Mouse (Mus musculus) stomach, embryonic 14.5 days (tissue): ENCODE data around the gene H2-DMa. TPM values are rescaled to one million over a fixed set of nuclear protein-coding genes. Genes with fewer than 3 reads are reported as not detected.
A peak's percentile ranks its signal among the peaks of the same experiment; 100 is the strongest.

ENCODE experiments used
- ATAC-seq: fragments of 200-750 bp; cut with Nextera tagmentation; 2 replicates; pipeline ENCODE4 v1.8.0; 2017; ENCODE audit warnings: low read depth, moderate TSS enrichment; ENCODE audit not compliant: insufficient number of reproducible peaks, insufficient read depth, low FRiP score
- H3K27ac ChIP-seq: fragments of 300-500 bp; sonication (generic); 2 replicates; pipeline ENCODE4 v1.5.1; 2014; ENCODE audit warnings: mild to moderate bottlenecking, low read length, moderate library complexity, mixed read lengths
- H3K27me3 ChIP-seq: fragments of 300-500 bp; sonication (generic); 2 replicates; pipeline ENCODE4 v1.6.1; 2014; ENCODE audit warnings: low read length, control low read depth, mixed read lengths; ENCODE audit not compliant: control insufficient read depth, insufficient read depth
- H3K36me3 ChIP-seq: fragments of 300-500 bp; sonication (generic); 2 replicates; pipeline ENCODE4 v1.6.1; 2014; ENCODE audit warnings: mild to moderate bottlenecking, control low read depth, low read length, moderate library complexity, mixed read lengths; ENCODE audit not compliant: control insufficient read depth, insufficient read depth
- H3K4me1 ChIP-seq: fragments of 300-500 bp; sonication (generic); 2 replicates; pipeline ENCODE4 v1.6.1; 2014; ENCODE audit warnings: low read length, control low read depth, mixed read lengths; ENCODE audit not compliant: control insufficient read depth, insufficient read depth
- H3K4me2 ChIP-seq: fragments of 300-500 bp; sonication (generic); replicated peaks from 2 replicates; pipeline ENCODE4 v1.6.1; 2014; ENCODE audit warnings: low read depth, low read length, control low read depth
- H3K4me3 ChIP-seq: fragments of 300-500 bp; sonication (generic); 2 replicates; pipeline ENCODE4 v1.5.1; 2014; ENCODE audit warnings: low read depth, low read length, control low read depth
- H3K9ac ChIP-seq: fragments of 300-500 bp; sonication (generic); replicated peaks from 2 replicates; pipeline ENCODE4 v1.6.1; 2014; ENCODE audit warnings: low read depth, mild to moderate bottlenecking, control low read depth, low read length, moderate library complexity, mixed read lengths
- H3K9me3 ChIP-seq: fragments of 300-500 bp; sonication (generic); 2 replicates; pipeline ENCODE4 v1.6.1; 2016; ENCODE audit warnings: low read depth, low read length, control low read depth; ENCODE audit not compliant: control insufficient read depth
- WGBS: fragments of 180-500 bp; shearing (Covaris S2); extraction: QIAGEN DNeasy Blood & Tissue Kit; methylation state at CpG from one replicate; pipeline ENCODE4 v1.1.7; 2014; 5-methylcytosine and 5-hydroxymethylcytosine counted together
- polyA plus RNA-seq: library from polyadenylated mRNA; unstranded; fragments of >200 nt; fragmentation: Nextera tagmentation; extraction: Ambion mirVana; gene quantifications from 2 replicates; pipeline ENCODE4 v1.2.1, GENCODE M21; 2014

Gene H2-DMa
- polyA plus RNA-seq, 1 experiment from 2014 or later, result 15.1 TPM

- H3K9ac ChIP-seq, result peak overlapping the region; percentile 94
- no peak for ATAC-seq
- H3K9me3 ChIP-seq, result no peaks in the 10 kb centered on the region
- H3K4me2 ChIP-seq, result peak overlapping the region; percentile 98
- peak overlapping the region; percentile 99 for H3K4me3 ChIP-seq
- peaks cover 44% of the 10 kb centered on the region for H3K36me3 ChIP-seq
- WGBS, result under 1% methylated on average over 38 of the region's 38 CpGs
- peak overlapping the region; percentile 100 for H3K27ac ChIP-seq
- H3K4me1 ChIP-seq, result peaks cover 14% of the 10 kb centered on the region
- no peaks in the 10 kb centered on the region for H3K27me3 ChIP-seq
These were observed 480 bp upstream of the H2-DMa start for GRCm38 (mm10) chr17:34118873-34119248.

GRCm38 (mm10) chr17:34120180-34120723, 911 bp downstream of the H2-DMa start:
- under 1% methylated on average over 36 of the region's 42 CpGs for WGBS
- H3K4me2 ChIP-seq, result peak overlapping the region; percentile 98
- no peaks in the 10 kb centered on the region for H3K9me3 ChIP-seq
- H3K4me1 ChIP-seq, result peaks cover 14% of the 10 kb centered on the region
- peak overlapping the region; percentile 99 for H3K4me3 ChIP-seq
- peaks cover 31% of the 10 kb centered on the region for H3K36me3 ChIP-seq
- no peaks in the 10 kb centered on the region for H3K27me3 ChIP-seq
- peak overlapping the region; percentile 90 for H3K9ac ChIP-seq
- ATAC-seq, result peak; percentile 19; the same call in 1 of the 2 replicates
- peak overlapping the region; percentile 100 for H3K27ac ChIP-seq

DNA sequence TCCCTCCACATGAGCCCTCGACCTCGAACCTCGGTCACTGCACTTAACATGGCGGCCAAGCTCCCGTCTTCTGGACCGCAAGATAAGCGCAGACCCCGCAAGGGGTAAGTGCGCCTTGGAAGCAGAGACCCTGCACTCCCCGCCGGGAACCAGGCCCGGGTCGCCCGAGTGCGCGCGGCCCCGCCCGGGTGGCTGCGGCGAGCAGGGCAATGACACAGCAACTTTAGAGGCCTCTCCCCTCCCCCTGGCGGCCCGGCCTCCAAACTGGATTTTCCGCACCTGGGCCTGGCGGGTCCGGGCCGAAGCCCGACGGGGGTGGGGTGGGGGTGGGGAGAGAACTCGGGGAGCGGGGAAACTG, 1.5 kb downstream of the H2-DMa start:
- Histone ChIP-seq H3K36me3 (peaks cover 25% of the 10 kb centered on the region), H3K27ac (peak overlapping the region; percentile 100), H3K4me3 (peak overlapping the region; percentile 99), H3K27me3 (no peaks in the 10 kb centered on the region), H3K9ac (peak overlapping the region; percentile 90), H3K4me2 (peak overlapping the region; percentile 98), H3K4me1 (peaks cover 14% of the 10 kb centered on the region), H3K9me3 (no peaks in the 10 kb centered on the region)
- ATAC-seq, result peak; percentile 5; the same call in 1 of the 2 replicates
- under 1% methylated on average over 31 of the region's 31 CpGs for WGBS

GRCm38 (mm10) chr17:34121172-34121878, 2.0 kb downstream of the H2-DMa start:
- Histone ChIP-seq H3K4me1 (peaks cover 14% of the 10 kb centered on the region), H3K9me3 (no peaks in the 10 kb centered on the region), H3K9ac (peak overlapping the region; percentile 90), H3K27ac (peak overlapping the region; percentile 100), H3K4me3 (peak overlapping the region; percentile 99), H3K4me2 (peak overlapping the region; percentile 98), H3K27me3 (no peaks in the 10 kb centered on the region), H3K36me3 (peaks cover 20% of the 10 kb centered on the region)
- WGBS, result 0% methylated on average over 31 of the region's 35 CpGs
- peak; percentile 12; the same call in 1 of the 2 replicates for ATAC-seq

DNA sequence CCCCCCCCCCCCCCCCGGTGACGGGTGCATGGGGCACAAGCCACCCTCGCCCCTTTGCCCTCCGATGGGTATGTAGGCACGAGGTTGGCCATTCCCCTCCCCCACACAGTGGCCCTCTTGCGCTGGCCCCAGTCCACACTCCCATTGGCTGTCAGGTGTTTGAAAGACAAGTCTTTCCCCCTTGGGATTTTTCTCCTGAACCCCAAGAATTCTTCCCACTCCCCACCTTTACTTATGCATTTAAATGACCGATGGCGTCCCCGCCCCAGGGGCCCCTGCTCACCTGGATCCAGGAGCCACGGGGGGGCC, 2.5 kb downstream of the H2-DMa start:
- Histone ChIP-seq H3K9me3 (no peaks in the 10 kb centered on the region), H3K9ac (peak overlapping the region; percentile 90), H3K27ac (peak overlapping the region; percentile 100), H3K27me3 (no peaks in the 10 kb centered on the region), H3K36me3 (peaks cover 15% of the 10 kb centered on the region), H3K4me3 (peak overlapping the region; percentile 99), H3K4me1 (peaks cover 8% of the 10 kb centered on the region), H3K4me2 (peak overlapping the region; percentile 98)
- WGBS, result 3% methylated on average over 5 of the region's 10 CpGs
- ATAC-seq, result no peak

- peak within 1 kb of the TSS; percentile 98 for H3K4me2 ChIP-seq
- peak within 1 kb of the TSS; percentile 100 for H3K27ac ChIP-seq
- peaks cover 8% of the 10 kb centered on the region for H3K4me1 ChIP-seq
- no peaks in the 10 kb centered on the region for H3K27me3 ChIP-seq
- no peaks in the 10 kb centered on the region for H3K9me3 ChIP-seq
- WGBS, result 1% methylated on average over 70 of the region's 75 CpGs
- peak; percentile 56 for ATAC-seq
- H3K36me3 ChIP-seq, result peaks cover 10% of the 10 kb centered on the region
- H3K4me3 ChIP-seq, result peak within 1 kb of the TSS; percentile 99
- peak within 1 kb of the TSS; percentile 90 for H3K9ac ChIP-seq
These were observed 3.0 kb downstream of the H2-DMa start, which contains the start of gene Brd2 for GRCm38 (mm10) chr17:34122188-34122984. Gene Brd2, minus strand, starts transcription at chr17:34122634.

GRCm38 (mm10) chr17:34123111-34123510, 3.8 kb downstream of the H2-DMa start:
- Histone ChIP-seq H3K4me1 (peaks cover 12% of the 10 kb centered on the region), H3K9ac (peak overlapping the region; percentile 90), H3K9me3 (no peaks in the 10 kb centered on the region), H3K36me3 (peaks cover 8% of the 10 kb centered on the region), H3K4me2 (peak overlapping the region; percentile 98), H3K27ac (peak overlapping the region; percentile 100), H3K4me3 (peak overlapping the region; percentile 99), H3K27me3 (no peaks in the 10 kb centered on the region)
- WGBS, result 2% methylated on average over 7 of the region's 7 CpGs
- no peak for ATAC-seq

DNA sequence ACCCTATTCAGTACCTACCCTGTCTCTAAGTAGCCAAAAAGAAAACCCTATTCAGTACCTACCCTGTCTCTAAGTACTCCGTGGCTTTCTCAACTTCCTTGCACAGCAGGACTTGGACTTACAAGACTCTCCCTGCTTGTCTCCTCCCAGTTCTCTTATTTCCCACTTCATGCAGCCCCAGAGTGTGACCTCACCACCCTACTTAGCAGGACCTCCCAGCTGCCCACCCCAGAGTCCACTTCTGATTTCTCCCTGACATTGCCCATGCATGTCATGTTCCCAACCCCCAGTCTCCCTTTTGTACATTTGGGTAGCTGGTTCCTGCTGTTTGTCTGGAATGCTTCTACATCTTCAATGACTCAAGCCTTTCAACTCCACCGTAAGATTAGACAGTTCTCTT, 4.2 kb downstream of the H2-DMa start:
- H3K4me2 ChIP-seq, result peak overlapping the region; percentile 98
- H3K9me3 ChIP-seq, result no peaks in the 10 kb centered on the region
- H3K27me3 ChIP-seq, result no peaks in the 10 kb centered on the region
- peaks cover 4% of the 10 kb centered on the region for H3K36me3 ChIP-seq
- peaks cover 12% of the 10 kb centered on the region for H3K4me1 ChIP-seq
- no peak for ATAC-seq
- peak overlapping the region; percentile 90 for H3K9ac ChIP-seq
- H3K27ac ChIP-seq, result peak overlapping the region; percentile 100
- peak overlapping the region; percentile 99 for H3K4me3 ChIP-seq
- 3% methylated on average over 2 of the region's 2 CpGs for WGBS
